Mouse (Mus musculus): Measurements from ENCODE around the gene Mcmbp. TPM values are rescaled to one million over a fixed set of nuclear protein-coding genes. Genes with fewer than 3 reads are reported as not detected.
A peak's percentile ranks its signal among the peaks of the same experiment; 100 is the strongest.

Gene Mcmbp
- total RNA-seq (2021), result 10 to 100 TPM; 25.0 to 31.2 TPM
- long read RNA-seq, experiment 1, full-length matches to known transcripts, result 23 of 27 reads
- long read RNA-seq, experiment 1, partial matches to known transcripts, result 1 of 27 reads
- long read RNA-seq, experiment 1, other reads (novel, unspliced or antisense), result 3 of 27 reads
- long read RNA-seq, experiment 2, full-length matches to known transcripts, result 21 of 28 reads
- long read RNA-seq, experiment 2, partial matches to known transcripts, result 2 of 28 reads
- long read RNA-seq, experiment 2, other reads (novel, unspliced or antisense), result 5 of 28 reads

DNA sequence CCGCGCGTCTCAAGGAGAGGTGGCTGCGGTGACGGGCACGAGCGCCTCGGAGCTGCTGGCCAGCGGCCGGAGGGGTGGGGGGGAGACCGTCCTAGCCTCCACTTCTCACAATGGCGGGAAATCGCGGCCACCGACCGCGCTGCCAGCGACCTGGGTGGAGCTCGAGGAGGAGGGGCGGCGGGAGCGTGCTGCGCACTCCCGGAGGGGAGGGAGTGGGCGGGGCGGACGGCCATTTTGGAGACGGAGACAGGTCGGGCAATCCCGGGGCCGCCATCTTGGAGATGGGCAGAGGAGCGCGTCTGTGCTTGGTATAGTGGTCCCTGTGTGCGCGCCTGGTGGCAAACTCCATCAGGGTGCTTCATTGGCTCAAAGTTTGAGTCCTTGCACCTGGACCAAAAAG lies at the start of gene Mcmbp:
Gene Mcmbp (minus strand): TSS at position 162 of the 400 bp plus-strand sequence.
- DNase-seq (ENCODE audit: low spot score in 2 of 2), result peak; percentile 95 to 98

GRCm38 (mm10) chr7:128790045-128790444 lies 49.8 kb upstream of the Mcmbp start:
- no peak for DNase-seq (ENCODE audit: low spot score in 2 of 2)
- H3K27ac ChIP-seq, result no peak overlapping the region
- no peak for TF ChIP-seq CTCF (conservative IDR thresholded peaks at IDR 0.05)
- H3K4me3 ChIP-seq, result no peak overlapping the region

More for the DNA sequence above, at the start of gene Mcmbp:
- Histone ChIP-seq H3K4me3 (peak within 1 kb of the TSS; percentile 84), H3K27ac (peak within 1 kb of the TSS; percentile 86)
- peak; percentile 28 for TF ChIP-seq CTCF (conservative IDR thresholded peaks at IDR 0.05)

DNA sequence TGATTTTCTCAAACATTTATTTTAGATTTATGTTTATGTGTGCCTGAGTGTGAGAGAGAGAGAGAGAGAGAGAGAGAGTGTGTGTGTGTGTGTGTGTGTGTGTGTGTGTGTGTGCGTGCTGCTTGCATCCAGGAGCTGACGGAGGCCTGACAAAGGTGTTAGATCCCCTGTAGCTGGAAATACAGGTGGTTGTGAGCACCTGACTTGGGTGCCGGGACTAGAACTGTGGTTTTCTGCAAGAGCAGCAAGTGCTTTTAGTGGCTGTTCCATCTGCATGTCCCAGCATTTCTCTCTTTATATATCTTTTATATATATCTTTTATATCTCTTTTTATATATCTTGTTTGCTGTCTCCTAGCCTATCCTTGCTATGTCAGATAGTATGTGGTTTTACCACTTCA lies 41.6 kb upstream of the Mcmbp start:
- Histone ChIP-seq H3K4me3 (no peak overlapping the region), H3K27ac (no peak overlapping the region)
- DNase-seq (ENCODE audit: low spot score in 2 of 2), result no peak
- TF ChIP-seq CTCF (conservative IDR thresholded peaks at IDR 0.05), result no peak

GRCm38 (mm10) chr7:128779305-128779704 lies 39.0 kb upstream of the Mcmbp start:
- Histone ChIP-seq H3K4me3 (no peak overlapping the region), H3K27ac (no peak overlapping the region)
- peak; percentile 51 to 66 for DNase-seq (ENCODE audit: low spot score in 2 of 2)
- TF ChIP-seq CTCF (conservative IDR thresholded peaks at IDR 0.05), result peak; percentile 85

GRCm38 (mm10) chr7:128777201-128777600 lies 36.9 kb upstream of the Mcmbp start:
- TF ChIP-seq CTCF (conservative IDR thresholded peaks at IDR 0.05), result no peak
- DNase-seq (ENCODE audit: low spot score in 2 of 2), result no peak
- H3K27ac ChIP-seq, result no peak overlapping the region
- H3K4me3 ChIP-seq, result no peak overlapping the region

GRCm38 (mm10) chr7:128766696-128767095 lies 26.4 kb upstream of the Mcmbp start:
- H3K4me3 ChIP-seq, result no peak overlapping the region
- no peak overlapping the region for H3K27ac ChIP-seq
- TF ChIP-seq CTCF (conservative IDR thresholded peaks at IDR 0.05), result no peak
- no peak for DNase-seq (ENCODE audit: low spot score in 2 of 2)

DNA sequence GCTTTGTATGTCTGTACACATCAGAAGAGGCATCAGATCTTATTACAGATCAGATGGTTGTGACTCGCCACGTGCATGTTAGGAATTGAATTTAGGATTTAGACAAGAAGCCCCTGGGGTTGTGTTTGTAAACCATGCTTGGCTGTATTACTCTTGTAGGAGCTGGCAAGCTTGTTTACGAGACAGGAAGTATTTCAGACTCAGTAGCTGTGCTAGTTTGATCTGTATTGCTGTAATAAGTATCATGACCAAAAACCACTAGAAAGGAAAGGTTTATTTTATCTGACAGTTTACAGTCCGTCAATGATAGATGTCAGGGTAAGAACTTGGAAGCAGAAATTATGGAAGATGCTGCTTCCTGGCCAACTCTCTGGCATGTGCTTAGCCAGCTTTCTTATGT lies 18.7 kb upstream of the Mcmbp start:
- Histone ChIP-seq H3K4me3 (no peak overlapping the region), H3K27ac (no peak overlapping the region)
- no peak for DNase-seq (ENCODE audit: low spot score in 2 of 2)
- TF ChIP-seq CTCF (conservative IDR thresholded peaks at IDR 0.05), result no peak

- Histone ChIP-seq H3K27ac (no peak overlapping the region), H3K4me3 (no peak overlapping the region)
- no peak for DNase-seq (ENCODE audit: low spot score in 2 of 2)
- TF ChIP-seq CTCF (conservative IDR thresholded peaks at IDR 0.05), result no peak
These were observed 15.1 kb upstream of the Mcmbp start for GRCm38 (mm10) chr7:128755396-128755795.

DNA sequence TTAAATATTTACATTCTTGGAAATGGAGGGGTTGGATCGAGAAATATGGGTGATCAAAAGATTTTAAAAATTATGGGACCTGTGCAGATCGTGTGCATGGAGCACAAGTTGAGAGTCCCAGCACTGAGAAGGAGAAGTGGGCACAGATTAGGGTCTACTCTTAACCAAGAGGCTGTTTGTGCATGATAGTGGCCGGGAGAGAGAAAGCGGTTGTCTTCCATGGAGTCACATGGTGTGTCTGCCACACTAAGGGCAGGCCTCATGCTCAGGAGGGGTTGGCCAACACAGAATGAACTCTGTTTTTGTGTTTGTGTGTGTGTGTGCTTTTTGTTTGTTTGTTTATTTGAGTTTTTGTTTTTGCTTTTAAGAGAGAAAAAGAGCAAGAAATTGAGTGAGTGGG lies 11.7 kb upstream of the Mcmbp start:
- no peak for DNase-seq (ENCODE audit: low spot score in 2 of 2)
- Histone ChIP-seq H3K27ac (no peak overlapping the region), H3K4me3 (no peak overlapping the region)
- TF ChIP-seq CTCF (conservative IDR thresholded peaks at IDR 0.05), result no peak

GRCm38 (mm10) chr7:128750296-128750695 lies 10.0 kb upstream of the Mcmbp start:
- Histone ChIP-seq H3K27ac (no peak overlapping the region), H3K4me3 (no peak overlapping the region)
- no peak for DNase-seq (ENCODE audit: low spot score in 2 of 2)
- TF ChIP-seq CTCF (conservative IDR thresholded peaks at IDR 0.05), result no peak

DNA sequence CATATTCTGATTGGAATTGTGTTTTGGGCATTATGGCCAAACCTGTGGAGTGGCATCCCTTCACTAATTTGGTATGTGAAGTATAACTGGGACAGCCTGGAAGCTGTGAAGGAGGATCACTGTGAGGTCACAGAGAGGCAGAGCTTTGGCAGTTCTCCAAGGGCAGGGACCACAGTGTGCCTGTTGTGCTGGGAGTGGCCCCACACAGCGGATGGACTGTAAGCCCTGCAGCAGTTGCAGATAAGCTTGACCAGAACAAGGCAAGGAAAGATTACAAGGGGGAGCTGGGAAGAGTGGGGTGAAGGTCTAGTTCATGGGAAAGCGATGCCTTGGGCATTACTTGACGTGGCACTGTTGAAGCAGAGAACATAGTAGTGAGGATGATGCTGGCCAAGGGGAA lies 8.5 kb upstream of the Mcmbp start:
- H3K27ac ChIP-seq, result peak overlapping the region; percentile 39
- no peak overlapping the region for H3K4me3 ChIP-seq
- TF ChIP-seq CTCF (conservative IDR thresholded peaks at IDR 0.05), result no peak
- DNase-seq (ENCODE audit: low spot score in 2 of 2), result peak in 1 of 2 experiments; percentile 40

- DNase-seq (ENCODE audit: low spot score in 2 of 2), result no peak
These were observed 5.9 kb upstream of the Mcmbp start for GRCm38 (mm10) chr7:128746151-128746550.

GRCm38 (mm10) chr7:128744684-128745485 lies 4.6 kb upstream of the Mcmbp start, which contains the start of gene Sec23ip:
Gene Sec23ip, plus strand, starts transcription at chr7:128744943.
- no peak for TF ChIP-seq CTCF (conservative IDR thresholded peaks at IDR 0.05)
- H3K4me3 ChIP-seq, result peak within 1 kb of the TSS; percentile 100
- peak; percentile 97 to 99 for DNase-seq (ENCODE audit: low spot score in 2 of 2)
- H3K27ac ChIP-seq, result peak within 1 kb of the TSS; percentile 92

More at GRCm38 (mm10) chr7:128746151-128746550, 5.9 kb upstream of the Mcmbp start:
- Histone ChIP-seq H3K27ac (no peak overlapping the region), H3K4me3 (peak overlapping the region; percentile 100)
- TF ChIP-seq CTCF (conservative IDR thresholded peaks at IDR 0.05), result no peak

Measured in layer of hippocampus, adult 2 months (tissue).